Mouse (Mus musculus): ENCODE measurements around the gene Plch1.

- TF ChIP-seq CTCF (IDR thresholded peaks at IDR 0.05; ENCODE audit: borderline replicate concordance, insufficient read depth, low read length) (no peak), POLR2A (IDR thresholded peaks at IDR 0.05; ENCODE audit: low read depth, low read length) (no peak)
Observed at GRCm38 (mm10) chr3:63851125-63851698, 48.1 kb downstream of the Plch1 start.

Measured in embryonic fibroblast, embryonic 13.5 days (primary cell).